Mouse (Mus musculus) heart, postnatal 36 days (tissue): ENCODE results near the gene Plscr3. TPM values are rescaled to one million over a fixed set of nuclear protein-coding genes. Genes with fewer than 3 reads are reported as not detected.

Experiments used
- DNase-seq, 2 experiments: peaks; one replicate each; pipeline ENCODE4 v3.0.0; 2021 to 2022
- intact Hi-C: fragments of 180-260 bp; cut with DNase I; formaldehyde crosslinking; loops from one replicate; pipeline ENCODE4 v1.15.1; 2025
- microRNA-seq, 2 experiments: library from miRNA; unstranded; fragments of <30 nt; microRNA quantifications; one replicate each; pipeline ENCODE4 v1.2.0; 2021; ENCODE audit warnings: borderline number of aligned reads in 2 of 2
- total RNA-seq, 2 experiments: library from RNA; stranded (reverse); gene quantifications; 2 replicates each; pipeline ENCODE4 v1.2.3; 2021

Plscr3 gene
- total RNA-seq, 2 experiments from 2014 or later, result 24.6 to 26.7 TPM

- no peak for DNase-seq
- intact Hi-C loops, result no loop called here
Observed at GRCm38 (mm10) chr11:69883527-69884151, 37.5 kb downstream of the Plscr3 start.

DNA sequence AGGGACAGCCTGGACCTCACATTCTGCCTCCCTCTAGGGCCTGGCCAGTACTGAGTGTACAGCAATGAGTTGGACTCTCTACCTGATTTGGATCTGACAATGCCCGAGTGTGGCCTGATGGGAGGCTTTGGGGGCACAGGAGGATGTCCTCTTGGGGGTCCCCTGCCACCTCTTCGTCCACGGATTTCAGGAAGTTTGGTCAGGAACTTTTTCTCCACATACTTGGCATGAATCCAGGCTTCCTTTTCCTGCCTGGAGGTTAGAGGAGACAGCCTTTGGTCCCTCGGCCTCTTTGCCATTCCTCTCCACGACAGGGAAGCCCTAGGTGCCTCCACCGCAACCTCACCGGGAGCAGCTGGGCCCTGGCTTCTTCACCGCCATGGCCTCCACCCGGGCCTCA lies 38.1 kb downstream of the Plscr3 start:
- intact Hi-C loops, result no loop called here
- DNase-seq, result no peak

- no peak for DNase-seq
- intact Hi-C loops, result no loop called here
Observed at GRCm38 (mm10) chr11:69884663-69885062, 38.5 kb downstream of the Plscr3 start.

DNA sequence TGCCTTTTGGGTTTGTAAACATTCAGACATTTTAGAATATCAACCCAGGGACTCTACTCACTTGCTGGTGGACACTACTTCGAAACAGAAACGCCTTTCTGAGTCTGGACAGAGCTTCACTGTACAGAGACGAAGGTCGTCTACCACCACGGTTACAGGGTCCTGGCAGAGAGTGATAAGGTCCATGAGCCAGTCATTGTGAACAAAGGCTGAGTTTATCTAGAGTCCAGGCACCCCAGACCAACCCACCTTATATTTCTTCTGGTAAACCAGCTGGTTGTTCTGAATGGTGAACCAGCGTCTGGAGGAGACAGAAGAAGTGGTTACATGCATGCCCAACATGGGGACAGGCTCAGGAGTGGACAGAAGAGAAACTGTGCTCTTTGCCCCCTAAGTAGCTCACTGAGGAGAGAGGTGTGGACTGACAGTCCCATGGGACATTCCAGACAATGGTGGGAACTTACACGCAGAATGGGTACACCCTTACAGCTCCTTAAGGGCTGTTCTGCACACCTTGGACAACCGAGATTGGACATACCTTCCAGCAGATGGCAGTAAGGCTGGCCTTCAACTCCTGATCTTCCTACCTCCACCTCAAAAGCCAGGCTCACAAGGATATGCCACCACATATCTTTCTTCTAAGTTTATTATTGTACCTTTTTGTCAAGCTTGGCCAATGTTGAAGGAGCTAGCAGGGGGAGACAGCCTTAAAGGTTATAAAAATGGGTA lies 40.9 kb downstream of the Plscr3 start:
- intact Hi-C loops, result no loop called here
- no peak for DNase-seq

- no peak for DNase-seq
- intact Hi-C loops, result no loop called here
Observed at GRCm38 (mm10) chr11:69891482-69891881, 45.3 kb downstream of the Plscr3 start.

- DNase-seq, result no peak
- intact Hi-C loops, result no loop called here
Observed at GRCm38 (mm10) chr11:69894671-69895070, 48.5 kb downstream of the Plscr3 start.

GRCm38 (mm10) chr11:69895291-69895690 lies 49.1 kb downstream of the Plscr3 start, which contains the start of gene Acap1:
Acap1 (minus strand) TSS chr11:69895539.
- no peak for DNase-seq
- intact Hi-C loops, result no loop called here

DNA sequence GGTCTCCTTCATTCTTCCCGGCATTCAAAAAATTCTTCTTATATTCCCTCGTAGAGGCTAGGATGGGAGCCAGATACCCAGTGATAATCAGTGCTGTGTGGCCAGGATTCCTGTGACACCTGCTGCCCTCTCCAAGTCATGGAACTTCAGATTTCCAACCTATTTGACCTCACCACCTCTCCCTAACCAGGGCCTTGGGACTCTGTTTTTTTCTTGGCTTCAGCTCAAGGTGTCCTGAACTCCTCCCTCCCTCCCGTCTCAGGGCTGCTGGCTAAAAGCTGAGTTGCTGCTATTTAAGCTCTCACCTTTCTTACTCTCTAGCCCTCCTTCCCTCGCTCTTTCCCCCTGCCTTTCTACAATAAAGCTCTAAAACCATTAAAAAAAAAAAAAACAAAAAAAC lies 53.7 kb downstream of the Plscr3 start:
- intact Hi-C loops, result no loop called here
- DNase-seq, result no peak

GRCm38 (mm10) chr11:69900471-69901405 lies 54.6 kb downstream of the Plscr3 start, which contains the start of the genes 2810408A11Rik and Neurl4:
2810408A11Rik (minus strand) TSS chr11:69900987.
Neurl4 (plus strand) TSS chr11:69901072.
- intact Hi-C loops, result no loop called here
- DNase-seq, result peak; percentile 83 to 86

GRCm38 (mm10) chr11:69901406-69901846 lies 55.2 kb downstream of the Plscr3 start:
- DNase-seq, result peak; percentile 91
- intact Hi-C loops, result no loop called here

Small RNAs within 50 kb of the gene (microRNA-seq; reads per million reads assigned to microRNA genes)
- gene Mir6924, result 0 reads per million in 2 experiments

Other genes starting within 250 kb of the Plscr3 start
- gene Atp1b2, start 240.4 kb upstream of the Plscr3 start, total RNA-seq, result 10 to 100 TPM; 20.9 to 22.5 TPM
- not detected for gene Shbg, start 228.5 kb upstream of the Plscr3 start, total RNA-seq
- gene Sat2, start 224.4 kb upstream of the Plscr3 start, total RNA-seq, result 1 to 10 TPM; 3.7 to 4.1 TPM
- 10 to 100 TPM; 87.3 to 98.6 TPM for gene Fxr2, start 213.4 kb upstream of the Plscr3 start, total RNA-seq
- not detected for gene Sox15, start 191.1 kb upstream of the Plscr3 start, total RNA-seq
- 10 to 100 TPM; 14.9 to 16.2 TPM for gene Mpdu1, start 183.7 kb upstream of the Plscr3 start, total RNA-seq
- gene Cd68, start 180.2 kb upstream of the Plscr3 start, total RNA-seq, result 1 to 10 TPM; 8.7 to 9.1 TPM
- gene Eif4a1, start 174.0 kb upstream of the Plscr3 start, total RNA-seq, result 100 to 1,000 TPM; 188 to 222 TPM
- 10 to 100 TPM; 30.4 to 31.8 TPM for gene Senp3, start 164.3 kb upstream of the Plscr3 start, total RNA-seq
- gene Tnfsf13, start 160.6 kb upstream of the Plscr3 start, total RNA-seq, result 1 to 10 TPM; 1.4 to 2.4 TPM
- gene Tnfsf12, start 150.5 kb upstream of the Plscr3 start, total RNA-seq, result 10 to 100 TPM; 16.3 to 21.0 TPM
- gene Tnfsfm13, start 150.3 kb upstream of the Plscr3 start, total RNA-seq, result 1 to 10 TPM; 4.4 to 4.6 TPM
- 10 to 100 TPM; 30.1 to 35.4 TPM for gene Polr2a, start 87.7 kb upstream of the Plscr3 start, total RNA-seq
- not detected for gene Slc35g3, start 84.4 kb upstream of the Plscr3 start, total RNA-seq
- 10 to 100 TPM; 39.0 to 43.1 TPM for gene Zbtb4, start 80.5 kb upstream of the Plscr3 start, total RNA-seq
- gene Chrnb1, start 50.4 kb upstream of the Plscr3 start, total RNA-seq, result 1 to 10 TPM; 3.6 to 4.3 TPM
- 1 to 10 TPM; 2.4 to 3.0 TPM for gene Fgf11, start 44.5 kb upstream of the Plscr3 start, total RNA-seq
- under 1 TPM; 0.41 to 0.56 TPM for gene Tmem102, start 40.8 kb upstream of the Plscr3 start, total RNA-seq
- gene Gm39566, start 31.1 kb upstream of the Plscr3 start, total RNA-seq, result not detected
- gene Spem2, start 27.9 kb upstream of the Plscr3 start, total RNA-seq, result not detected
- not detected for gene Spem1, start 24.2 kb upstream of the Plscr3 start, total RNA-seq
- 1 to 10 TPM; 4.6 to 4.8 TPM for gene Nlgn2, start 8.6 kb upstream of the Plscr3 start, total RNA-seq
- 100 to 1,000 TPM; 189 to 220 TPM for gene Tmem256, start 7.9 kb upstream of the Plscr3 start, total RNA-seq
- under 1 TPM; 0.08 to 0.11 TPM for gene Tnk1, start 12.4 kb downstream of the Plscr3 start, total RNA-seq
- gene Tmem95, start 31.6 kb downstream of the Plscr3 start, total RNA-seq, result not detected
- 1 to 10 TPM; 2.6 to 2.8 TPM for gene Kctd11, start 35.0 kb downstream of the Plscr3 start, total RNA-seq
- under 1 TPM; 0.78 to 0.89 TPM for gene Acap1, start 49.2 kb downstream of the Plscr3 start, total RNA-seq
- gene 2810408A11Rik, start 54.6 kb downstream of the Plscr3 start, total RNA-seq, result under 1 TPM; 0.73 to 0.89 TPM
- 10 to 100 TPM; 40.2 to 47.4 TPM for gene Neurl4, start 54.7 kb downstream of the Plscr3 start, total RNA-seq
- 10 to 100 TPM; 28.2 to 32.1 TPM for gene Gps2, start 67.5 kb downstream of the Plscr3 start, total RNA-seq
- gene Eif5a, start 75.6 kb downstream of the Plscr3 start, total RNA-seq, result 100 to 1,000 TPM; 420 to 449 TPM
- gene Ybx2, start 89.4 kb downstream of the Plscr3 start, total RNA-seq, result 10 to 100 TPM; 18.4 to 20.3 TPM
- 100 to 1,000 TPM; 385 to 406 TPM for gene Slc2a4, start 101.8 kb downstream of the Plscr3 start, total RNA-seq
- gene Cldn7, start 118.4 kb downstream of the Plscr3 start, total RNA-seq, result not detected
- gene Ctdnep1, start 134.8 kb downstream of the Plscr3 start, total RNA-seq, result 100 to 1,000 TPM; 160 to 169 TPM
- gene Elp5, start 136.1 kb downstream of the Plscr3 start, total RNA-seq, result 10 to 100 TPM; 47.0 to 47.4 TPM
- 100 to 1,000 TPM; 306 to 329 TPM for gene Gabarap, start 144.8 kb downstream of the Plscr3 start, total RNA-seq
- 10 to 100 TPM; 23.1 to 23.4 TPM for gene Phf23, start 149.4 kb downstream of the Plscr3 start, total RNA-seq
- gene Dvl2, start 154.2 kb downstream of the Plscr3 start, total RNA-seq, result 1 to 10 TPM; 5.0 to 6.1 TPM
- gene Acadvl, start 169.0 kb downstream of the Plscr3 start, total RNA-seq, result 1,000 to 10,000 TPM; 1,292 to 1,425 TPM
- gene Dlg4, start 170.6 kb downstream of the Plscr3 start, total RNA-seq, result 1 to 10 TPM; 6.3 to 7.4 TPM
- gene Asgr1, start 207.7 kb downstream of the Plscr3 start, total RNA-seq, result not detected
- not detected for gene Asgr2, start 246.3 kb downstream of the Plscr3 start, total RNA-seq